Mouse (Mus musculus): Measurements from ENCODE around the gene Iffo2.

Iffo2 gene

DNA sequence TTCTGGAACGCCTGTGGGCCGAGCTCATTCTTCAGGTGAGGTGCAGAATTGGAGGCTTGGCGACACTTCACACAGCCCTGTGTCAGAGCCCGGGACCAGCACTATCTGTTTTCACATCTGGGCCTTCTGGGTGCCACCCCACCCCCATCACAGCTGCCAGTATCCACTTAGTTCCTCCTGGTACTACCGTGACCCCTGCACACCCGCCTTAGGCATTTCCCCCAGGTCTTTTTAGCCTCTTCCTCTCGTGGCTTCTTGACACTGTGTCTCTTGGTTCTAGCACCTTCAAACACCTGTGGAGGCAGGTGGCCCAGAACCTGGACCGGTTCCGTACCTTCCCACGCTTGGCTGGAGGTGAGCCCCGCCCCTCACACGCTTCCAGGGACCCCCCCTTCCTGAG, 110.0 kb downstream of the Iffo2 start:
- DNase-seq (ENCODE audit: low spot score in 2 of 2), result no peak

DNA sequence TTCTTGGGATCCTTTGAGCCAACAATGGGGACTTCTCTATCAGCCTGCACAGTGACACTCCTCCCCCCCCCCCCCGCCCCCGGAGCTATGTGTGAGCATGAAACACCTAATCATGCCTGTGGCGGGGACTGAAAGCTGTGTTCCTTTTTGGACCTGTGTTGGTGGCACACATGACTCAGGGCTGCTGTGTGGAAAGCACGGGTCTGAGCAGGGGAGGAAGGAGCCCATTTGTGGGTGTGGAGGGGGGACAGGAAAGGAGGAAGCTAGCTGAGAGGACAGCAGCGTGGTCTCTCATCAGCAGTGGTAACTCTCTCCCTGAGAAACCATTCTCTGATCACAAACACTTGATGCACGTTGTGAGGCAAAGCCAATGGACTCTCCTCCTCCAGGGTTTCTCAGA, 110.4 kb downstream of the Iffo2 start:
- no peak for DNase-seq (ENCODE audit: low spot score in 2 of 2)

DNA sequence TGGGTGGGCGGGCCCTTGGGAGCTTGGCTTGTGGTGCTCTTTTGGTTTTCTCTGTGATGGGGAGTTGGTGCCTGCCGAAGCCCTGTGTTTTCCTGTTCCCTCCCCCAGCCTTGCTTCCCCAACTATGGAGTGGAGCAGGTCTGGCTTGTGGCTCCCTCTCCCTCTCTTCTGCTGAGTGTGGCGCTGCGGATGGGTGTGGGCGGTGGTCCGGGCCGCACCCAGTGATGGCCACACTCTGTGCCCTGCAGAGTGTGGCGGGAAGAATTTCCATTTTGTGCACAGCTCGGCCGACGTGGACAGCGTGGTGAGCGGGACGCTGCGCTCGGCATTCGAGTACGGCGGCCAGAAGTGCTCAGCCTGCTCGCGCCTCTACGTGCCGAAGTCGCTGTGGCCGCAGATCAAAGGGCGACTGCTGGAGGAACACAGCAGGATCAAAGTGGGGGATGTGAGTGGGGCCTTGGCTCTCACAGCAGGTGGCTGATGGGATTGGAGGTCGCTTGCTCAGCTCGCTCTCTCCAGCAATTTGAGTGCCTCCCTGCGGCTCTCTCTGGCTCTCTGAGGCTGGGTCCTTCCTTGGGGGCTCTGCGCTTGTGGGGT, 111.6 kb downstream of the Iffo2 start:
- DNase-seq (ENCODE audit: low spot score in 2 of 2), result no peak

DNA sequence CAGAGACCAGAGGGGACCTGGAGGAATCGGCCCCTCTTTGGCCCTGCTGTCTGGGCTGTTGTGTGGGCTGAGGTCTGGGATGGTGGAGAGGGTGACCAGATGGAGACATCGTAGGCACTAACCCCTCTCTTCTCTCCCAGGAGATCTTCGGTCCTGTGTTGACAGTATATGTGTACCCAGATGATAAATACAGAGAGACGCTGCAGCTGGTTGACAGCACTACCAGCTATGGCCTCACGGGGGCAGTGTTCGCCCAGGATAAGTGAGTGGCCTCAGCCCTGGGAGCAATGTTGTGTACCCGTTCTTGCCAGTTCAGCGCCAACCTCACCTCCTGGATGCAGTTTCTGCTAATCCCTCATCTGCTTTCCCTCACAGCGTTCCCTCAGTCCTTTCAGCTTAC, 113.6 kb downstream of the Iffo2 start:
- DNase-seq (ENCODE audit: low spot score in 2 of 2), result peak; percentile 84 to 86

DNA sequence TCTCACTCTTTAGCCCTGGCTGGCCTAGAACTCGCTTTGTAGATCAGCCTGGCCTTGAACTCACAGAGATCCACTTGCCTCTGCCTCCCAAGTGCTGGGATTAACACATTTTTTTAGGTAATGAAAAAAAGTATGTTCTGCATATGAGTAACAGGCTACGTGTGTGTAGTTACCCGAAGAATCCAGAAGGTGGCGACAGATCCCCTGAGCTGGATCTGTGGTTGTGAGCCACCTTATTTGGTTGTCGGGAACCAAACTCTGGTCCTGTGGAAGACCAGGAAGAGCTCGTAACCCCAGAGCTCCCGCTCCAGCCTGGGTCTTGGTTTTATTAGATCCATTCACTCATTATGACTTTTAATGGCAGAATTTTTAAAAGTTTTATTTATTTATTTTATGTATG, 116.6 kb downstream of the Iffo2 start:
- no peak for DNase-seq (ENCODE audit: low spot score in 2 of 2)

DNA sequence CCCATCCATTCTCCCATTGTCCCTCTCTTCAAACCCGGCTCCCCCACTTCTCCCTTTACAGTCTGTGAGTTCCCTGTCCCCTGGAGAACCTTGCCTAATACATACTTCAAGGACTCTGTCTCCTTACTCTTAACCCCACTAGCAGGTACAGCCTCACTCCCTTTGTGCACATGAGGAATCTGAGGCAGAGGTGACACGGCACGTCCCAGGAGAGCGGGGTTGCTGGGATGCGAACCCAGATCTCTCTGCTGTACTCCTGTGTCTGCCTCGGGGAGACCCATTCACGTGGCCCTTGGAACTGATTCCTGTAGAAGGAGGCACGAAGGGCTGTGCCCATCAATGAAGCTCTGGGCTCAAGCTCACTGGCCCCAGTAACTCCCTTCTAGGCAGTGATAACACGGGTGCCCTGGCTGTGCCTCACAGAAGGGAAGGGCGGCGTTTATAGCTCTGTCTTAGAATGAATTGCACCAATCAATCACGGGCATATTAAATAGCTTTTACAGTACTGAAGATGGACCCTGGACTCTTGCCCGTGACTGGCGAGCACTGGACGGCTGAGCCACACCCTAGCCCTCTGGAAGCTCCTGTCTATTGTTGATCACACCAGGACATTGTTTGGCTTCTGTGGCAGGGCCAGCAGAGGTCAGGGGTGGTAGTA, 119.9 kb downstream of the Iffo2 start:
- DNase-seq (ENCODE audit: low spot score in 2 of 2), result no peak

DNA sequence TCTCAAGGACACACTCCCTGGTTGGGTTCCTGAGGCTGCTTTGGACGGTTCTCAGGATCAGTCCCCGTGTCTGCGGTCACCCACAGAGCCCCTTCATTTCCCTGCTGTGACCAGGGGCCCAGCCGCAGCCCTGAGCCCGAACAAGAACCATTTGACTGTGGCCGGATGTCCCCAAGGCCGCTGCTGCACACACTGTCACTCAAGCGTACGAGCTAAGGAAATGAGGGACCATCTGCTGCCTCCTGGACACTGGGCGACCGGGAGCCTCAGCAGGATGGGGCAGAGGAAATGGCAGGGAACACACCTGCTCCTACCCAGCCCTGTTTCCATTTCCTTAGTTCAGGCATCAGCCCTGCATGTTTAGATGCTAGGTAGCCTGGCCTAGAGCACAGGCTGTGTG, 120.6 kb downstream of the Iffo2 start:
- no peak for DNase-seq (ENCODE audit: low spot score in 2 of 2)

DNA sequence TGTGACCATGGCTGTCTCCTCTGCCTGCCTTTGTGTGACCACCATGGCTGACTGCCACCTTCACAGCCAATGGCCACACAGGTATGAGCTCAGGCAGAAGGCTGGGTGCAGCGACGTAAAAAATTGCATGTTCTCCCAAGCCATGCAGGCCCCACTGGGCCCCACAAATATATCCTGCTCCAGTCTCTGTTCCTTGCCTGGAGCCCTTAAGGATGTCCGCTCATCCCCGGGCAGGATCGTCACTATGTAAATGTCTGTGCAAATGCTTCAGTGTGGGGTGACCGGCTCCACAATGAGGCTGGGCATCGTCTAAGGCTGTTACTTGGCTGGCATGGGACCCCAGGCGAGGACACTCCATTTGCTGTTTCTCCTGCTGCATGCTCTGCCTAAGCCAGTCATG, 122.9 kb downstream of the Iffo2 start, which contains the start of gene Tas1r2:
Gene Tas1r2 (plus strand): TSS at position 301 of the 400 bp plus-strand sequence.
- no peak for DNase-seq (ENCODE audit: low spot score in 2 of 2)

DNA sequence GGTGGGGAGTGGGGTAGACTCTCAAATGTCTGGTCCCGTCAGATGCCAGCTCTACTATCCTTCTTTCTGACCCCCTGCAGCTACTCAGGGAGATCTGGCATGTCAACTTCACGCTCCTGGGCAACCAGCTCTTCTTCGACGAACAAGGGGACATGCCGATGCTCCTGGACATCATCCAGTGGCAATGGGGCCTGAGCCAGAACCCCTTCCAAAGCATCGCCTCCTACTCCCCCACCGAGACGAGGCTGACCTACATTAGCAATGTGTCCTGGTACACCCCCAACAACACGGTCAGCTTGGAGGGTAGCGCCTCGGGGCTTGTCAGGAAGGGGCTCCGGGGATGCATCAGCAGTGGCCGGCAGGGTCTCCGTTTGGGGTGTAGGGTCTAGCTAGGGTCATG, 131.5 kb downstream of the Iffo2 start:
- no peak for DNase-seq (ENCODE audit: low spot score in 2 of 2)

DNA sequence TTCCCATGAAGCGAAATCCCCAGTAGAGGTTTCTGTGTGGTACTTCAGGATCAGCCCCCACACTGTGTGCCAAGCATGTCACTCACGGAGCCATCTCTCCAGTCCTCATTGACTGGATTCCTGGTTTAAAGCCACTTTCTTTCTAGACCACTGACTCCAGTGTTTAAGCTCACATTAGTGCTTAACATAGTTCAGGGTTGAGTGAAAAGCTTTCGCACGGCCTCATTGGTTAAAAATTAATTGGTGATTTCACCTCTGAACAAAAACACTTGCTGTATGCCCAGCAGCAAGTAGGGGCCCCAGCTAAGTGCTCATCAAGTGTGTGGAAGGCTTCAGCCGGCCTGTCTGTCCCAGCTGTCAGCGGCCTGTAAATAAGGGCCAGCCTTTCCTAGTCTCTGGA, 137.3 kb downstream of the Iffo2 start:
- no peak for DNase-seq (ENCODE audit: low spot score in 2 of 2)

DNA sequence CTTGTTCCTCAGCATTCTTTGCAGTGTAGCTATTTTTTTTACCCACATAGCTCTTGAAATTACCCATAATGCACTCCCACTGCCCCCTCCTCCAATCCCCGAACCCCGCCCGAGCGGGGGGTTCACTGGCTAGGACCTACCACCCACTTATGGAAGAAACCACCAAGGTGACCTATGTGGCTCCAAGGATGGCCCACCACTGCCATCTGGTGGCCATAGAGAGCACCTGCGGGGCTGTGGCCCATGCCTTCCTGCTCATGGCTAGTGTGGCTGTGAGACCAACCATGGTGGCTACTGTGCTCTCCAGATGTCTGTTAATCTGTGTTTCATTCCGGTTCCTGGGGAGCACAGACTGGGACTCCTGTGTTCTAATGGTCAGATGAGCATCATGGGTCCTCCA, 139.5 kb downstream of the Iffo2 start:
- DNase-seq (ENCODE audit: low spot score in 2 of 2), result peak; percentile 47 to 58
